Mouse (Mus musculus) adrenal gland, postnatal 10 days (tissue): ENCODE data around the gene Fam69a. TPM values are rescaled to one million over a fixed set of nuclear protein-coding genes. Genes with fewer than 3 reads are reported as not detected.

ENCODE experiments used
- DNase-seq: peaks from one replicate; pipeline ENCODE4 v3.0.0; 2021; ENCODE audit warnings: mixed read lengths
- total RNA-seq, 2 experiments: library from RNA; stranded (reverse); gene quantifications; 2 replicates each; pipeline ENCODE4 v1.2.3; 2021

Gene Fam69a
- total RNA-seq, 2 experiments from 2014 or later = 18.0 to 18.5 TPM

- DNase-seq = no peak
Measured at GRCm38 (mm10) chr5:107901014-107901615, 85.8 kb downstream of the Fam69a start.

GRCm38 (mm10) chr5:107900206-107901013, 86.5 kb downstream of the Fam69a start, which contains the start of gene Rpl5:
TSS of gene Rpl5 (plus strand) at chr5:107900502.
- peak; percentile 96 for DNase-seq

GRCm38 (mm10) chr5:107896265-107896664, 90.6 kb downstream of the Fam69a start:
- no peak for DNase-seq

GRCm38 (mm10) chr5:107894676-107895075, 92.2 kb downstream of the Fam69a start:
- peak; percentile 13 for DNase-seq

GRCm38 (mm10) chr5:107891515-107891914, 95.4 kb downstream of the Fam69a start:
- peak; percentile 46 for DNase-seq

GRCm38 (mm10) chr5:107889994-107890888, 96.6 kb downstream of the Fam69a start:
- DNase-seq = no peak

- no peak for DNase-seq
Measured at GRCm38 (mm10) chr5:107880710-107881109, 106.2 kb downstream of the Fam69a start.

- DNase-seq = no peak
Measured at GRCm38 (mm10) chr5:107877053-107877452, 109.8 kb downstream of the Fam69a start.

GRCm38 (mm10) chr5:107875261-107875611, 111.6 kb downstream of the Fam69a start:
- no peak for DNase-seq

GRCm38 (mm10) chr5:107874561-107875260, 112.2 kb downstream of the Fam69a start, which contains the start of gene Evi5:
TSS of gene Evi5 (minus strand) at chr5:107875107.
- no peak for DNase-seq

GRCm38 (mm10) chr5:107873886-107874302, 113.0 kb downstream of the Fam69a start:
- no peak for DNase-seq

GRCm38 (mm10) chr5:107873330-107873729, 113.6 kb downstream of the Fam69a start:
- DNase-seq = no peak

- DNase-seq = peak; percentile 15
Measured at GRCm38 (mm10) chr5:107869701-107870100, 117.2 kb downstream of the Fam69a start.

- DNase-seq = peak; percentile 95
Measured at GRCm38 (mm10) chr5:107868905-107869424, 117.9 kb downstream of the Fam69a start.

- peak; percentile 75 for DNase-seq
Measured at GRCm38 (mm10) chr5:107867970-107868904, 118.6 kb downstream of the Fam69a start.

GRCm38 (mm10) chr5:107866127-107867126, 120.5 kb downstream of the Fam69a start:
- DNase-seq = peak; percentile 16

- no peak for DNase-seq
Measured at GRCm38 (mm10) chr5:107863971-107864370, 122.9 kb downstream of the Fam69a start.

- DNase-seq = no peak
Measured at GRCm38 (mm10) chr5:107858963-107859362, 127.9 kb downstream of the Fam69a start.
